Mouse (Mus musculus) frontal cortex, postnatal 10 days (tissue): ENCODE measurements around the gene Tanc1.
A peak's percentile ranks its signal among the peaks of the same experiment; 100 is the strongest.

ENCODE experiments used
- DNase-seq, 2 experiments: peaks; one replicate each; pipeline ENCODE4 v3.0.0; 2022; ENCODE audit warnings: low spot score in 2 of 2, mixed read lengths in 1 of 2

Tanc1 gene

GRCm38 (mm10) chr2:59881404-59881803, 269.6 kb downstream of the Tanc1 start:
- no peak for DNase-seq

GRCm38 (mm10) chr2:59881831-59882741, 270.2 kb downstream of the Tanc1 start, which contains the start of gene Wdsub1:
Wdsub1 (minus strand) TSS chr2:59882591.
- peak; percentile 88 to 89 for DNase-seq

- DNase-seq: no peak
Observed at GRCm38 (mm10) chr2:59882742-59883281, 271.0 kb downstream of the Tanc1 start.

GRCm38 (mm10) chr2:59889699-59890098, 277.9 kb downstream of the Tanc1 start:
- DNase-seq: no peak
